Mouse (Mus musculus): ENCODE results near the gene Csrp2. TPM values are rescaled to one million over a fixed set of nuclear protein-coding genes. Genes with fewer than 3 reads are reported as not detected.

Gene Csrp2
- polyA plus RNA-seq, 1 experiment: 83.0 TPM

DNA sequence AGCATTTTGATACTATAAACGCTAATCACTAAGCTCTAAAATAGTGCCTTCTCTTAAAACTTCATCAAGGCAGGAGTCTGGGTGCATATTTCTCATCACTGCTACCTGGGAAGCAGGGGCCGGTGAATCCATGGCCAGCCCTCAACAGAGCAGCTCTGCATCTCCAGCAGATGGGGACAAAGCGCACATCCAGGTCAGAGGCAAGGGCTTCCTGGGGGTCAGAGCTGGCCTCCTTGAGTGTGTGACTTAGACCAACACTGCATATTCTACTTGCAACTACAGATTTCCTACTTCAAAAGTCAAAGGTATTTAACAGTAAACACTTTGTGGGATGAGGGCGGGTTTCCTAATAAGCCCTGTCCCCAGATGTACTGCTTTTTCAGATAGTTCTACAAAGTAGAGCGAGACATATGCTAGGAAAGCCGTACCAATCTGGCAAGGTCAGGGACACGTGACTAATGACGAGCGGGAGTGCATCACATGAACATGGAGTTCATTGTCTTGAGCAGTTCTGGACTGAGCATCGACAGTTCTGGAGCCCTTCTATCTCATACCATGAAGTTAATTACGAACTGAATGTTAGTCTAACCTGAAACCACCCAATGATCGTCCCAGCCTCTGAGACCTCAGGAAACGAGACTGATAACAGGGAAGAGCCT lies 21.3 kb downstream of the Csrp2 start:
- Histone ChIP-seq H3K4me1 (ENCODE audit: control insufficient read depth, insufficient read depth, insufficient read length, low read length) (peaks cover 3% of the 10 kb centered on the region; the same call in 1 of the 2 replicates), H3K4me3 (ENCODE audit: insufficient read depth, low read depth, low read length) (no peak overlapping the region), H3K27ac (replicated peaks; ENCODE audit: low read depth, low read length) (no peak overlapping the region)

DNA sequence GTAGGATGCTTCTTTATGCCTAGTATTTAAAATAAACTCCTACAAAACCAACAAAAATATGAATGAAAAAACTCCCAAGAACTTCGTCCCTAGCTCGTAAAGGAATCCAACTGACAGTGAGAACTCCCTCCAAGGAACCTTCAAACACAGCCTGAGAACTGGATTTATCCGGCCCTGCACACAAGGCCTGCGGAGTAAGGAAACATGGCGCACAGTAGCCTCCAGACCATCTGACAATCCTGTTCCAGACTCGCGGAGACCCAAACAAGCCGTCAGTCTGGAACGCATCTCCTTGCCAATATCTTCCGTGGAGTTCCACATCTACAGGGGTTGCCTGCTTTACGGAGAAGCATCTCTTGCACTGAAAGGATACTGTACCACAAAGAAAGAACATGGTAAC lies 22.4 kb downstream of the Csrp2 start:
- Histone ChIP-seq H3K4me1 (ENCODE audit: control insufficient read depth, insufficient read depth, insufficient read length, low read length) (peaks cover 3% of the 10 kb centered on the region; the same call in 1 of the 2 replicates), H3K27ac (replicated peaks; ENCODE audit: low read depth, low read length) (no peak overlapping the region), H3K4me3 (ENCODE audit: insufficient read depth, low read depth, low read length) (no peak overlapping the region)

DNA sequence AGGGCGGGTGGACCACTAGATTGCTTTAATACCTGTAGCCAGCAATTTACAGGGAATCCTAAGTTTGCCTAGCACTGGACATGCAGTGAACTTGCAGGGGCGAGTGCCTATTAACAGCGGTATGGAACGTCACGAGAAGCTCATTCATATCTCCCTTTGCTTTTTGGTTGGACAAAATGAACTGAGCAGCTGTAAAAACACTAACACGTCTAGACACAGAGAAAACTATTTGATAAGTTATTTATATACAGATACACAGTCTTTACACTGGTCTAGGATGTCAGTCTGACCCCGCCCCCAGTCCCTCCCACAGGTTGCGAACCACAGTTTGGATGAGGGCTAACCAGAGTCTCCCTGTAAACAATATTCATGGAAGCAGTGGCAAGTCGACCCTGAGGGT lies 23.2 kb downstream of the Csrp2 start:
- no peak overlapping the region for H3K4me3 ChIP-seq (ENCODE audit: insufficient read depth, low read depth, low read length)
- H3K27ac ChIP-seq (replicated peaks; ENCODE audit: low read depth, low read length): no peak overlapping the region
- H3K4me1 ChIP-seq (ENCODE audit: control insufficient read depth, insufficient read depth, insufficient read length, low read length): peaks cover 3% of the 10 kb centered on the region; the same call in 1 of the 2 replicates

DNA sequence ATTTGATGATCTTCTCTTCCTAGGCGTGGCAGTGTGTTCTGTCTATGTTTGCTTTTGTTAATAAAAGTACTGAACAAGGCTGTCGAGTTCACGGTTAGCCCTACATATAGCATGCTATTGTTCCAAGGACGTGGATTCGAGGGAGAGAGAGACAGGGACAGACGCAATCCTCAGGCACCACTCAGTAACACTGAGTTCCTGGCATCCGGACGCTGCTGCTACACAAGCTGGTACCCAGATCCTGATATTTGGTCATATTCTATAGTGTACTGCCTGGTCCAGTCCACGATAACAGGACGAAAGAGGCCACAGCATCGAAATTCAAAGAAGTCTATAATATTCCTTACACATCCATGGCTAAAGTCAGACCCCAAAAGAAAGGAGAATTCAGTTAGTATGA lies 24.6 kb downstream of the Csrp2 start:
- Histone ChIP-seq H3K27ac (replicated peaks; ENCODE audit: low read depth, low read length) (no peak overlapping the region), H3K4me3 (ENCODE audit: insufficient read depth, low read depth, low read length) (no peak overlapping the region), H3K4me1 (ENCODE audit: control insufficient read depth, insufficient read depth, insufficient read length, low read length) (no peaks in the 10 kb centered on the region)

DNA sequence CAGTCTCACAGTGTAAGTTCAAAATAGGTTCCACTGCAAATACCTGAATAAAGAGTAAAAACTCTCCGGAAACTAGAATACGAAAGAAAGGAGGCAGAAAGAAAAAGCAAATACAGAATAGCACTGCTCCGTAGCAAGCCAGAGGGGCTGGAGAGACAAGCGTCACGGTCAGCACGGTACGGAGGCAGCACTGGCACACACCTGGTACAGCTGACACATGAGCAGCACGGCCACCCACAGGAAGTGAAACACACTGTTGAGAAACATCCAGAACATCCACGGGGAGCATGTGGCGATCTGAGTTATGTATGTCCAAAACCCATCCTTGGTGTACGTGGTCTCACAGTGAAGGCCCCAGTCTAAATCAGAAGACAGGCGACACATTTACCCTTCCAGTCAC lies 26.4 kb downstream of the Csrp2 start:
- Histone ChIP-seq H3K27ac (replicated peaks; ENCODE audit: low read depth, low read length) (no peak overlapping the region), H3K4me3 (ENCODE audit: insufficient read depth, low read depth, low read length) (no peak overlapping the region), H3K4me1 (ENCODE audit: control insufficient read depth, insufficient read depth, insufficient read length, low read length) (no peaks in the 10 kb centered on the region)

DNA sequence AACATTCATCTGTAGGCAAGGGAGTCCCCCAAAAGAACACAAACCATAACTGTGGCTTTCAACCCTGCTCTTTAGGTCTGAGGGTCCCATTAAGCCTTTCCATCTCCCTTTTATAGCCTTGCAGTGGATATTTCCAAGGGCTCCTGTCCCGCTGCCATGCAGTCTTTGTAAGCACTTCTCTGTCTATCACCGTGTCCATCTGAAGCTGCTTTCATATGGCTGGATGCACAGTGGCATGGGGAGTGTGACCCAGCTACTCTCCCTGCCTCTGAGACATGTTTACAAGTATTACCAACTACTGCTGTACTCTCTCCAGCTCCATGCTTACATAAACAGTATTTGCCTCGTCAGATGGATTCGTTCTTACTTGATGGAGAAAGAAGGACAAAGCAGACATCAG lies 28.0 kb downstream of the Csrp2 start:
- no peak overlapping the region for H3K4me3 ChIP-seq (ENCODE audit: insufficient read depth, low read depth, low read length)

DNA sequence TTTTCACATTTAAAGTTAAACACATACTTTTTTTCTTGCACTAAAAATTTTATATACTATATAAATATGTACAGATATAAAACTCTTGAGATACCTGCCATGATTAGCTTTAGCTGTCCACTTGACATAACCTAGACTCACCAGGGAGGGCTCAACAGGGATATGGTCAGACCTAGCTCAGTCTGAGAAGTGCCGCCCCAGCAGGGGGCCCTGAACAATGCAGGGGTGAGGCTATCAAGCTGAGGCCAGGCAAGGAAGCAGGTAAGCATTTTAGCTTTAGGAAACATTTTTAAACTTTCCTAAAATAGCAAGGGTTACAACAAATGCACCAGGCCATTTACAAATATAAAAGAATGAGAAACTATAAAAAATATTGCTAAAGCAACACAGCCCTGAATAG lies 31.5 kb downstream of the Csrp2 start:
- Histone ChIP-seq H3K27ac (replicated peaks; ENCODE audit: low read depth, low read length) (peak overlapping the region; percentile 62; the same call in 1 of the 2 replicates), H3K4me3 (ENCODE audit: insufficient read depth, low read depth, low read length) (no peak overlapping the region), H3K4me1 (ENCODE audit: control insufficient read depth, insufficient read depth, insufficient read length, low read length) (no peaks in the 10 kb centered on the region)

More for the DNA sequence above, 28.0 kb downstream of the Csrp2 start:
- H3K27ac ChIP-seq (replicated peaks; ENCODE audit: low read depth, low read length): no peak overlapping the region
- no peaks in the 10 kb centered on the region for H3K4me1 ChIP-seq (ENCODE audit: control insufficient read depth, insufficient read depth, insufficient read length, low read length)

DNA sequence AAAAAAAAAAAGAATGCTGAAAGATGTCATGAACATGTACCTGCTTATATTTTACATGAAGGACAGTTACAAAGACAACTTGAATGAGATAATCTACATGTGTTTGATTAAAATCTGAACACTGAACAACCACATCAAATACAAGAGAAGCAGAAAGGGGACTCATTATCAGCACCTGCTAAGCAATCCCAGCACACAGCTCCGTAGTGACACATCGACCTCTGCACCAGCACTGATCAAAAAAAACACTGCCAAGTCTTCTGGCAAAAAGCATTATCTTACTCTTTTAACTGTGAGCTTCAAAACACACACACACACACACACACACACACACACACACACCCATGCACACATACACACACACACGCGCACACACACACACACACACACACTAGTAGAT lies 32.2 kb downstream of the Csrp2 start:
- H3K27ac ChIP-seq (replicated peaks; ENCODE audit: low read depth, low read length): peak overlapping the region; percentile 98

DNA sequence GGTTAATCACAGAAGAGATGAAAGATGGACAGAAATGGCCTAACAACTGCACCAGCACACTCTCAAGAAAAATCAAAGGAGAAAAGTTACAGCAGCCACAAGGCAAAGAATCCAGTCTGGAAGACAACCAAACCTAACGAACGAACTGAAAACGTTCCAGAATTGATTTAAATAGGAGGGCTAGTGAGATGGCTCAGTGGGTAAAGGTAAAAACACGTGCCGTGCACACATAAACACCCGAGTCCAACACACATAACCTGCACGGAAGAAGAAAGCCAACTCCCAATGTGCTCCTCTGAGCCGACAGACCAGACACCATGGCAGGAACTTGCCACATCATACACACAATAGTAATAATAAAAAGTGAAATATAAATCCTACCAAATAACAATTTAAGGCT lies 32.7 kb downstream of the Csrp2 start:
- Histone ChIP-seq H3K4me1 (ENCODE audit: control insufficient read depth, insufficient read depth, insufficient read length, low read length) (no peaks in the 10 kb centered on the region), H3K4me3 (ENCODE audit: insufficient read depth, low read depth, low read length) (peak overlapping the region; percentile 45), H3K27ac (replicated peaks; ENCODE audit: low read depth, low read length) (peak overlapping the region; percentile 98)

More for the DNA sequence above, 32.2 kb downstream of the Csrp2 start:
- Histone ChIP-seq H3K4me3 (ENCODE audit: insufficient read depth, low read depth, low read length) (0 out of 2 replicates have a peak overlapping the region, but pooled peaks have one; percentile 16), H3K4me1 (ENCODE audit: control insufficient read depth, insufficient read depth, insufficient read length, low read length) (no peaks in the 10 kb centered on the region)

DNA sequence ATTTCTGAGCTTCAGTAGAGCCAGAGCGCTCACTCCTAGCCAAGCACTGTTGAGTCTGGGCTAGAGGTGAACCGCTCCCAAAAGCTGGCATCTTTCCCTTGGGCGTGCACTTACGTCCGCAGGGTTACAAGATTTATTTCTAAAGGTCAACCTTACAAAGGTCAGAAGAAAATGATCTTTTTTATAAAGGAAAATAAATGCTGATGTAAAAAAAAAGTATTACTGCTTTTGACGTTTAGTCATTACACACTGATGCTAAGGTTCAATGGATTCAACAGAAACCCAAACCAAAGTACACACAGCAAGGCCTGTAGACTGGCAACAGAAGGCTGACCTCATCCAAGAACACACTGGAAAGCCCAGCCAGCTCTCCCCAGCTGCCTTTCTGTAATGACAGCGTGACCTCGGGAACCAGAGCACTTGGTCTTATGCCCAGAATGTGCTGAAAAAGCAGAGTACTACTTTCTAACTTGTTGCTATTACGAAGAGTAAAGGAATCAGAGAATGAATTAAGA lies 33.4 kb downstream of the Csrp2 start:
- Histone ChIP-seq H3K4me1 (ENCODE audit: control insufficient read depth, insufficient read depth, insufficient read length, low read length) (no peaks in the 10 kb centered on the region), H3K27ac (replicated peaks; ENCODE audit: low read depth, low read length) (peak overlapping the region; percentile 98), H3K4me3 (ENCODE audit: insufficient read depth, low read depth, low read length) (no peak overlapping the region)

DNA sequence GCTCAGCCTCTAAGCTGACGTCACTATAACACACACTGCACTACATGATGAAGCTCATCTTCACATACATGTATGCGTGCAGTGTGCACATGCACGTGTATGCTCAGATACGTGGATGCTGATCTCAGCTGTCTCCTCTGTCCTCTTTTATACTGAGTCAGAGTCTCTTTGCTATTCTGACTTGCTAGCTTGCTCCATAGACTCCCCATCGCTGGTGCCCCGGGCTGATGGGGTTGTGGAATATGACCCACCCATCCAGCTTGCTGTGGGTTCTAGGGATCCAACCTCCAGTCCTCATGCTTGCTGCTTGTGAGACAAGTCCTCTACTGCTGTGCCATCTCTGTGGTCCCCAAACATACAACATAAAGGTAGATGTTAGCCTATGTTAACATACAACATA lies 39.3 kb downstream of the Csrp2 start:
- Histone ChIP-seq H3K27ac (replicated peaks; ENCODE audit: low read depth, low read length) (no peak overlapping the region), H3K4me1 (ENCODE audit: control insufficient read depth, insufficient read depth, insufficient read length, low read length) (no peaks in the 10 kb centered on the region), H3K4me3 (ENCODE audit: insufficient read depth, low read depth, low read length) (no peak overlapping the region)

DNA sequence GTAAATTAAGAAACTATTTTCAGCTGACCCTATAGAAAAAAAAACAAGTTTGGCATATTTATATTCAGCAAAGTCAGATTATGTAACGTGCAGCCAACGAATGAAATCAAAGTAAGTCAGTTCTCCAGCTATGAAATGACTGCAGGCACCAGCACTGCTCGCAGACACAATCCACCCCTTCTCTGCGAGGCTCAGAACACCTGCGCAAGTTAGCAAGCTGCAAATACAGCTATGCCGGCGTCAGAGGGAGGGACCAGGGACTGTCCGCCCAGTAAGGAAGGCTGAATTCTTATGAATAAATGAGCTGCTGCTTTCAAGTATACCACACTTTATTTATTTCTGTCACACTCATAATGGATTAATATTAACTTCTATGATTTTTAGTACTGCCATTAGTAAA lies 40.2 kb downstream of the Csrp2 start:
- Histone ChIP-seq H3K27ac (replicated peaks; ENCODE audit: low read depth, low read length) (no peak overlapping the region), H3K4me1 (ENCODE audit: control insufficient read depth, insufficient read depth, insufficient read length, low read length) (no peaks in the 10 kb centered on the region), H3K4me3 (ENCODE audit: insufficient read depth, low read depth, low read length) (no peak overlapping the region)

DNA sequence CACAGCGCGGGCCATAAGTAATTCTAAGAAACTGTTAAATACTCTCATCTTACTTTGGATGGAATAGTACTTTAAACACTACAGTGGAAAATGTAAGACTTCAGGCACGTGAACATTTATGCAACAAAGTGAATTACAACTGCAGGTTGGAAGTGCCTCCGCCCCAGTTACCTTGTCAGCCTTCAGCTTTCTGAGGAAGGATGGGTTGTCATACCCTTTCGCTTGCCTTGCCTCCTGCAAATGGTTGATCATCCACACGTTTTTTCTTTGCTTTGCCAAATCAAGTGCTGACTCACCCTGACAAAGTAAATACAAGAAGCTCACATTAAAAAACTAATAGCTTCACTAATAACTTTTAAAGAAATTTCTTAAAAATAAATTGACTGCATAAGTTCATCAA lies 41.3 kb downstream of the Csrp2 start:
- Histone ChIP-seq H3K27ac (replicated peaks; ENCODE audit: low read depth, low read length) (no peak overlapping the region), H3K4me3 (ENCODE audit: insufficient read depth, low read depth, low read length) (no peak overlapping the region), H3K4me1 (ENCODE audit: control insufficient read depth, insufficient read depth, insufficient read length, low read length) (no peaks in the 10 kb centered on the region)

DNA sequence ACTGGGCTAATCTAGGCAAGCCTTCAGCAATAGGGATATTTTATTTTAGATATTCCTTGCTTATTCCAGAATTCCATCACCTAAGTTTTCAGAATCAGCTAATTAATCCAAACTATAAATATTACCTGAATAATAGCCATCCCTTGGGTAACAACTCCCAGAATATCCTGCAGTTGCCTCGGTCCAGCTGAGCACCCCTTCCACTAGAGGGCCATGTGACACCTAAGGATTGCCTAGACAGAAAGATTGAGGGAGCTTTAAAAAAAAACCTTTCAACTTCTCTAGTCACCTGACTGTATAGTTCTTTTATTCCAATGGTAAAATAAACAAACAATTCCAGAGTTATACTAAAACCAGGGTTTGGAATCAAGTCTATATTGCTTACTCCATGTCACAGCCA lies 42.6 kb downstream of the Csrp2 start:
- Histone ChIP-seq H3K27ac (replicated peaks; ENCODE audit: low read depth, low read length) (no peak overlapping the region), H3K4me3 (ENCODE audit: insufficient read depth, low read depth, low read length) (no peak overlapping the region), H3K4me1 (ENCODE audit: control insufficient read depth, insufficient read depth, insufficient read length, low read length) (no peaks in the 10 kb centered on the region)

DNA sequence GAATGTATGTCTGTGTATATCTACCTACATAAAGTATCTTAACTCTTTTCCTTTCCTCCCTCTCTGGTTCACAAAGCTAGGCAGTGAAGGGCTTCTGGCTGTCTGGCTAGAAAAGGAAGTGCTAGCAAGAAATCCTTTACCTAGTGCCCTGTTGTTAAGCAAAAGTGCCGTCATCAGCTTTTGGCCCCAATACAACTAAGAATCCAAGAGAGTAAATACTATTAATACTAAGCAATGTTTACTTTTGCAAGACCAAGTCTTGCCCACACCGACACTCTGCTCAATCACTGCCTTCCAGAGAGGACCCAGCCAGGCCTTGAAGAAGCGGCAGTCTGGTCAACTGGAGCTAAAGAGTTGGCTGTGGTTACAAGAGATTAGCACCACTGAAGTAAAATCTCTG lies 51.5 kb downstream of the Csrp2 start:
- no peak overlapping the region for H3K4me3 ChIP-seq (ENCODE audit: insufficient read depth, low read depth, low read length)
- no peak overlapping the region for H3K27ac ChIP-seq (replicated peaks; ENCODE audit: low read depth, low read length)
- H3K4me1 ChIP-seq (ENCODE audit: control insufficient read depth, insufficient read depth, insufficient read length, low read length): no peaks in the 10 kb centered on the region

DNA sequence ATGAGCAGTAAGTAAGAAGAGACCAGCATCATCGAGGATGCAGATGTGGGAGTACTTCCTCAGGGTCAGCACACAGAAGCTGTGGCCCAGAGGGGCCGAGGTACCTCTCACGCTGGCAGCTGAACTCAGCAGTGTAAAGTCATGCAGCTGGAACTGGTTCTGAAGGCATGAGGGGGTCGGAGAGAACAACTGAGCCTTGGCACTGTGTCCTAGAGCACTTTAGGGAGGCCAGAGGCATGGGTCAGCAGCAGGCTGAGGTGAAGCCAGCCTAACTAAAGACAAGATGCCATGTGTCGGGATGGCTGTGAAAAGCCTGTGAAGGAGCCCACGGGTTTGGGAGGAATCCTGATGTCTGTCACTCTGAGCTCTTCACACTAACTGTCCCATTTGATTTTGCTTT lies 51.9 kb downstream of the Csrp2 start:
- H3K4me1 ChIP-seq (ENCODE audit: control insufficient read depth, insufficient read depth, insufficient read length, low read length): no peaks in the 10 kb centered on the region
- H3K4me3 ChIP-seq (ENCODE audit: insufficient read depth, low read depth, low read length): no peak overlapping the region
- H3K27ac ChIP-seq (replicated peaks; ENCODE audit: low read depth, low read length): no peak overlapping the region
